Mouse (Mus musculus) CH12.LX (cell line): ENCODE results near the gene Tspan5. TPM values are rescaled to one million over a fixed set of nuclear protein-coding genes. Genes with fewer than 3 reads are reported as not detected.

ENCODE experiments used
- DNase-seq: peaks from one replicate; pipeline ENCODE4 v3.0.0-alpha.2; 2013; ENCODE audit errors: extremely low read depth
- H3K27ac ChIP-seq: 2 replicates; pipeline ENCODE4 v1.5.1; 2012; ENCODE audit warnings: low read depth, mild to moderate bottlenecking, control low read depth, moderate library complexity; ENCODE audit not compliant: insufficient read depth
- H3K27me3 ChIP-seq: replicated peaks from 2 replicates; pipeline ENCODE3; 2012; ENCODE audit warnings: inconsistent platforms
- H3K36me3 ChIP-seq, 2 experiments: replicated peaks in 1 of 2; 2 replicates each; pipeline versions ENCODE3 to v1.6.1; 2012; ENCODE audit warnings: inconsistent platforms in 1 of 2, low read length in 1 of 2, mild to moderate bottlenecking in 1 of 2, mixed read lengths in 1 of 2, moderate library complexity in 1 of 2; ENCODE audit not compliant: control insufficient read depth in 1 of 2, insufficient read depth in 1 of 2
- H3K4me1 ChIP-seq, 2 experiments: 2 replicates each; pipeline ENCODE4 v1.6.1; 2012; ENCODE audit warnings: inconsistent platforms in 1 of 2, moderate library complexity in 1 of 2; ENCODE audit not compliant: insufficient read depth in 2 of 2, control insufficient read depth in 1 of 2
- H3K4me2 ChIP-seq: 2 replicates; pipeline ENCODE4 v1.6.1; 2012; ENCODE audit warnings: low read depth, mild to moderate bottlenecking, control low read depth; ENCODE audit not compliant: poor library complexity, insufficient read depth, severe bottlenecking
- H3K4me3 ChIP-seq, 3 experiments: fragments of 150-350 bp in 1 of 3; sonication (generic) in 1 of 3; replicated peaks in 1 of 3; 2 replicates each; pipeline versions ENCODE3 to v1.5.1; 2011 to 2012; ENCODE audit warnings: low read depth in 2 of 3, low read length in 2 of 3, mild to moderate bottlenecking in 2 of 3, moderate library complexity in 2 of 3, control low read depth in 1 of 3, improper control_type of control experiment in 1 of 3, inconsistent platforms in 1 of 3, mixed read lengths in 1 of 3; ENCODE audit not compliant: poor library complexity in 1 of 3
- H3K79me2 ChIP-seq: replicated peaks from 2 replicates; pipeline ENCODE4 v1.6.1; 2012; ENCODE audit warnings: mild to moderate bottlenecking, moderate library complexity; ENCODE audit not compliant: control insufficient read depth, poor library complexity, insufficient read depth, severe bottlenecking; ENCODE audit errors: extremely low read depth
- H3K9ac ChIP-seq: 2 replicates; pipeline ENCODE4 v1.6.1; 2012; ENCODE audit warnings: low read depth, mild to moderate bottlenecking, control low read depth, moderate library complexity; ENCODE audit not compliant: insufficient read depth
- H3K9me3 ChIP-seq: replicated peaks from 2 replicates; pipeline ENCODE3; 2012; ENCODE audit warnings: low read length, inconsistent platforms, mixed read lengths
- CHD1 ChIP-seq: IDR thresholded peaks from 2 replicates; pipeline ENCODE4 v1.6.1; 2012; ENCODE audit warnings: low read depth, low read length, improper control_type of control experiment, inconsistent platforms
- CTCF ChIP-seq, 2 experiments: IDR thresholded peaks in 1 of 2; conservative IDR thresholded peaks in 1 of 2; 2 replicates each; pipeline ENCODE4 v1.5.1; 2011 to 2012; ENCODE audit warnings: low read depth in 2 of 2, low read length in 2 of 2, improper control_type of control experiment in 1 of 2, inconsistent platforms in 1 of 2, mild to moderate bottlenecking in 1 of 2, moderate library complexity in 1 of 2
- ELF1 ChIP-seq: IDR thresholded peaks from 2 replicates; pipeline ENCODE4 v1.6.1; 2014; ENCODE audit warnings: low read depth, mild to moderate bottlenecking, inconsistent platforms, low read length, improper control_type of control experiment
- ETS1 ChIP-seq: conservative IDR thresholded peaks from 2 replicates; pipeline ENCODE4 v1.6.1; 2012; ENCODE audit warnings: low read depth, mild to moderate bottlenecking, inconsistent platforms, low read length, improper control_type of control experiment, moderate library complexity
- GABPA ChIP-seq: IDR thresholded peaks from 2 replicates; pipeline ENCODE4 v1.6.1; 2012; ENCODE audit warnings: low read depth, low read length, improper control_type of control experiment, inconsistent platforms; ENCODE audit not compliant: insufficient replicate concordance
- HCFC1 ChIP-seq: IDR thresholded peaks from 2 replicates; pipeline ENCODE4 v1.6.1; 2012; ENCODE audit warnings: low read depth, mild to moderate bottlenecking, inconsistent platforms, low read length, improper control_type of control experiment
- JUND ChIP-seq: conservative IDR thresholded peaks from 2 replicates; pipeline ENCODE4 v1.6.1; 2011; ENCODE audit warnings: low read depth, low read length, improper control_type of control experiment
- KAT2A ChIP-seq: IDR thresholded peaks from 2 replicates; pipeline ENCODE4 v1.6.1; 2012; ENCODE audit warnings: low read length, improper control_type of control experiment, inconsistent platforms; ENCODE audit not compliant: insufficient replicate concordance
- MAZ ChIP-seq: IDR thresholded peaks from 2 replicates; pipeline ENCODE4 v1.6.1; 2012; ENCODE audit warnings: low read depth, mild to moderate bottlenecking, inconsistent platforms, low read length, improper control_type of control experiment, moderate library complexity
- NRF1 ChIP-seq: IDR thresholded peaks from 2 replicates; pipeline ENCODE4 v1.6.1; 2014; ENCODE audit warnings: low read depth, mild to moderate bottlenecking, inconsistent platforms, low read length, improper control_type of control experiment, moderate library complexity
- PAX5 ChIP-seq: IDR thresholded peaks from 2 replicates; pipeline ENCODE4 v1.6.1; 2012; ENCODE audit warnings: low read length, inconsistent platforms, mixed read lengths
- POLR2A ChIP-seq: IDR thresholded peaks from 2 replicates; pipeline ENCODE4 v1.6.1; 2011; ENCODE audit warnings: low read depth, mild to moderate bottlenecking, improper control_type of control experiment, low read length
- RCOR1 ChIP-seq: conservative IDR thresholded peaks from 2 replicates; pipeline ENCODE4 v1.6.1; 2012; ENCODE audit warnings: low read depth, mild to moderate bottlenecking, inconsistent platforms, low read length, improper control_type of control experiment
- SIN3A ChIP-seq: IDR thresholded peaks from 2 replicates; pipeline ENCODE4 v1.6.1; 2012; ENCODE audit warnings: low read length, improper control_type of control experiment, inconsistent platforms
- SMC3 ChIP-seq: IDR thresholded peaks from 2 replicates; pipeline ENCODE4 v1.6.1; 2011; ENCODE audit warnings: low read depth, low read length, improper control_type of control experiment
- TCF12 ChIP-seq: IDR thresholded peaks from 2 replicates; pipeline ENCODE4 v1.6.1; 2014; ENCODE audit warnings: low read depth, mild to moderate bottlenecking, inconsistent platforms, low read length, improper control_type of control experiment
- USF2 ChIP-seq: conservative IDR thresholded peaks from 2 replicates; pipeline ENCODE4 v1.6.1; 2011; ENCODE audit warnings: low read depth, low read length, improper control_type of control experiment
- ZC3H11A ChIP-seq: IDR thresholded peaks from 2 replicates; pipeline ENCODE4 v1.6.1; 2012; ENCODE audit warnings: low read depth, mild to moderate bottlenecking, inconsistent platforms, low read length, improper control_type of control experiment
- ZKSCAN1 ChIP-seq: IDR thresholded peaks from 2 replicates; pipeline ENCODE4 v1.6.1; 2012; ENCODE audit warnings: low read depth, inconsistent platforms, low read length, improper control_type of control experiment, borderline replicate concordance
- ZNF384 ChIP-seq: IDR thresholded peaks from 2 replicates; pipeline ENCODE4 v1.6.1; 2012; ENCODE audit warnings: low read depth, low read length, improper control_type of control experiment, inconsistent platforms
- dilution Hi-C: fragments of 300-500 bp; cut with MboI; formaldehyde crosslinking; loops from 2 replicates; pipeline ENCODE4 v1.14.3; 2020; ENCODE audit warnings: low sequenced_read_pairs; ENCODE audit not compliant: extremely low pct_unique_long_range_greater_than_20kb, extremely low pct_ligation_motif_present
- in situ Hi-C: fragments of 300-500 bp; cut with MboI; formaldehyde crosslinking; loops from 3 replicates; pipeline ENCODE4 v1.14.3; 2019; ENCODE audit warnings: low sequenced_read_pairs, low pct_ligation_motif_present, low pct_unique_long_range_greater_than_20kb, mixed read lengths
- polyA plus RNA-seq: library from polyadenylated mRNA; unstranded; fragments of >175 nt; gene quantifications from 2 replicates; pipeline ENCODE4 v1.2.1, GENCODE M21; 2012; ENCODE audit warnings: low read depth; ENCODE audit not compliant: insufficient read length
- total RNA-seq, 2 experiments: library from RNA; depleted of rRNA; stranded (reverse); fragments of 300-350 nt in 1 of 2; fragments of >200 nt in 1 of 2; gene quantifications; 2 replicates each; pipeline ENCODE4 v1.2.3; 2012 to 2014

Gene Tspan5
- total and polyA plus RNA-seq, 3 experiments: 17.2 to 43.1 (median 25.9) TPM

- in situ Hi-C loops (no loop called here), dilution Hi-C loops (no loop called here)
- H3K9me3 ChIP-seq: no peaks in the 10 kb centered on the region
- H3K27ac ChIP-seq: no peak overlapping the region
- no peak overlapping the region for H3K4me3 ChIP-seq
- peaks cover 0 to 7% of the 10 kb centered on the region in 2 experiments for H3K36me3 ChIP-seq
- H3K4me2 ChIP-seq: no peak overlapping the region
- H3K4me1 ChIP-seq: peaks cover 4 to 23% of the 10 kb centered on the region in 2 experiments; a peak in 3 of 4 replicates
- no peak for DNase-seq
- TF ChIP-seq NRF1: no peak
- no peak for TF ChIP-seq POLR2A
- TF ChIP-seq CHD1: no peak
- no peak for TF ChIP-seq SIN3A
- no peak for TF ChIP-seq JUND
- H3K9ac ChIP-seq: no peak overlapping the region
- H3K27me3 ChIP-seq: no peaks in the 10 kb centered on the region
- H3K79me2 ChIP-seq: no peaks in the 10 kb centered on the region
Observed at GRCm38 (mm10) chr3:138751328-138751727, 9.3 kb downstream of the Tspan5 start.

- no peak for TF ChIP-seq USF2
- no peak for TF ChIP-seq PAX5
- TF ChIP-seq TCF12: no peak
- TF ChIP-seq ZNF384: no peak
- no peak for TF ChIP-seq HCFC1
- no peak for TF ChIP-seq CHD1
- no peak for TF ChIP-seq SMC3
- TF ChIP-seq CTCF (conservative IDR thresholded peaks at IDR 0.05 in 1 of 2, IDR thresholded peaks at IDR 0.05 in 1 of 2; ENCODE audit: low read depth in 2 of 2, low read length in 2 of 2): no peak
- TF ChIP-seq ZC3H11A: no peak
- TF ChIP-seq ZKSCAN1: no peak
- TF ChIP-seq RCOR1: no peak
- no peak for TF ChIP-seq KAT2A
- TF ChIP-seq GABPA: no peak
- no peak for TF ChIP-seq SIN3A
- TF ChIP-seq MAZ: no peak
- TF ChIP-seq ELF1: no peak
- TF ChIP-seq POLR2A: no peak
- no peak for TF ChIP-seq ETS1
- no peak overlapping the region for H3K9ac ChIP-seq
- H3K27me3 ChIP-seq: no peaks in the 10 kb centered on the region
- H3K27ac ChIP-seq: no peak overlapping the region
- no peak for DNase-seq
- dilution Hi-C loops: no loop called here
- H3K4me3 ChIP-seq: no peak overlapping the region
- no peaks in the 10 kb centered on the region for H3K9me3 ChIP-seq
- no peak overlapping the region for H3K4me2 ChIP-seq
- peaks cover 0 to 11% of the 10 kb centered on the region in 2 experiments for H3K36me3 ChIP-seq
- in situ Hi-C loops: no loop called here
- peaks cover 6 to 21% of the 10 kb centered on the region in 2 experiments; a peak in 3 of 4 replicates for H3K4me1 ChIP-seq
- H3K79me2 ChIP-seq: no peaks in the 10 kb centered on the region
Observed at GRCm38 (mm10) chr3:138752056-138752455, 10.1 kb downstream of the Tspan5 start.
